Mouse (Mus musculus) CH12.LX (cell line): Measurements from ENCODE around the gene Prrc2a. TPM values are rescaled to one million over a fixed set of nuclear protein-coding genes. Genes with fewer than 3 reads are reported as not detected.
A peak's percentile ranks its signal among the peaks of the same experiment; 100 is the strongest.

Experiments used
- DNase-seq: peaks from one replicate; pipeline ENCODE4 v3.0.0-alpha.2; 2013; ENCODE audit errors: extremely low read depth
- H3K27ac ChIP-seq: 2 replicates; pipeline ENCODE4 v1.5.1; 2012; ENCODE audit warnings: low read depth, mild to moderate bottlenecking, control low read depth, moderate library complexity; ENCODE audit not compliant: insufficient read depth
- H3K27me3 ChIP-seq: replicated peaks from 2 replicates; pipeline ENCODE3; 2012; ENCODE audit warnings: inconsistent platforms
- H3K36me3 ChIP-seq, 2 experiments: replicated peaks in 1 of 2; 2 replicates each; pipeline versions ENCODE3 to v1.6.1; 2012; ENCODE audit warnings: inconsistent platforms in 1 of 2, low read length in 1 of 2, mild to moderate bottlenecking in 1 of 2, mixed read lengths in 1 of 2, moderate library complexity in 1 of 2; ENCODE audit not compliant: control insufficient read depth in 1 of 2, insufficient read depth in 1 of 2
- H3K4me1 ChIP-seq, 2 experiments: 2 replicates each; pipeline ENCODE4 v1.6.1; 2012; ENCODE audit warnings: inconsistent platforms in 1 of 2, moderate library complexity in 1 of 2; ENCODE audit not compliant: insufficient read depth in 2 of 2, control insufficient read depth in 1 of 2
- H3K4me2 ChIP-seq: 2 replicates; pipeline ENCODE4 v1.6.1; 2012; ENCODE audit warnings: low read depth, mild to moderate bottlenecking, control low read depth; ENCODE audit not compliant: poor library complexity, insufficient read depth, severe bottlenecking
- H3K4me3 ChIP-seq, 3 experiments: fragments of 150-350 bp in 1 of 3; sonication (generic) in 1 of 3; replicated peaks in 1 of 3; 2 replicates each; pipeline versions ENCODE3 to v1.5.1; 2011 to 2012; ENCODE audit warnings: low read depth in 2 of 3, low read length in 2 of 3, mild to moderate bottlenecking in 2 of 3, moderate library complexity in 2 of 3, control low read depth in 1 of 3, improper control_type of control experiment in 1 of 3, inconsistent platforms in 1 of 3, mixed read lengths in 1 of 3; ENCODE audit not compliant: poor library complexity in 1 of 3
- H3K79me2 ChIP-seq: replicated peaks from 2 replicates; pipeline ENCODE4 v1.6.1; 2012; ENCODE audit warnings: mild to moderate bottlenecking, moderate library complexity; ENCODE audit not compliant: control insufficient read depth, poor library complexity, insufficient read depth, severe bottlenecking; ENCODE audit errors: extremely low read depth
- H3K9ac ChIP-seq: 2 replicates; pipeline ENCODE4 v1.6.1; 2012; ENCODE audit warnings: low read depth, mild to moderate bottlenecking, control low read depth, moderate library complexity; ENCODE audit not compliant: insufficient read depth
- H3K9me3 ChIP-seq: replicated peaks from 2 replicates; pipeline ENCODE3; 2012; ENCODE audit warnings: low read length, inconsistent platforms, mixed read lengths
- BHLHE40 ChIP-seq: IDR thresholded peaks from 2 replicates; pipeline ENCODE4 v1.6.1; 2011; ENCODE audit warnings: mild to moderate bottlenecking, low read depth, low read length, improper control_type of control experiment
- CHD1 ChIP-seq: IDR thresholded peaks from 2 replicates; pipeline ENCODE4 v1.6.1; 2012; ENCODE audit warnings: low read depth, low read length, improper control_type of control experiment, inconsistent platforms
- E2F4 ChIP-seq: IDR thresholded peaks from 2 replicates; pipeline ENCODE4 v1.6.1; 2011; ENCODE audit warnings: low read depth, low read length, improper control_type of control experiment; ENCODE audit not compliant: insufficient replicate concordance
- ELF1 ChIP-seq: IDR thresholded peaks from 2 replicates; pipeline ENCODE4 v1.6.1; 2014; ENCODE audit warnings: low read depth, mild to moderate bottlenecking, inconsistent platforms, low read length, improper control_type of control experiment
- EP300 ChIP-seq: IDR thresholded peaks from 2 replicates; pipeline ENCODE4 v1.6.1; 2011; ENCODE audit warnings: low read length, improper control_type of control experiment
- ETS1 ChIP-seq: conservative IDR thresholded peaks from 2 replicates; pipeline ENCODE4 v1.6.1; 2012; ENCODE audit warnings: low read depth, mild to moderate bottlenecking, inconsistent platforms, low read length, improper control_type of control experiment, moderate library complexity
- GABPA ChIP-seq: IDR thresholded peaks from 2 replicates; pipeline ENCODE4 v1.6.1; 2012; ENCODE audit warnings: low read depth, low read length, improper control_type of control experiment, inconsistent platforms; ENCODE audit not compliant: insufficient replicate concordance
- HCFC1 ChIP-seq: IDR thresholded peaks from 2 replicates; pipeline ENCODE4 v1.6.1; 2012; ENCODE audit warnings: low read depth, mild to moderate bottlenecking, inconsistent platforms, low read length, improper control_type of control experiment
- IRF4 ChIP-seq: IDR thresholded peaks from 2 replicates; pipeline ENCODE4 v1.6.1; 2014; ENCODE audit warnings: low read depth, mild to moderate bottlenecking, inconsistent platforms, low read length, improper control_type of control experiment
- JUN ChIP-seq: IDR thresholded peaks from 2 replicates; pipeline ENCODE4 v1.6.1; 2011; ENCODE audit warnings: low read depth, mild to moderate bottlenecking, low read length, improper control_type of control experiment, moderate library complexity; ENCODE audit not compliant: insufficient read depth
- KAT2A ChIP-seq: IDR thresholded peaks from 2 replicates; pipeline ENCODE4 v1.6.1; 2012; ENCODE audit warnings: low read length, improper control_type of control experiment, inconsistent platforms; ENCODE audit not compliant: insufficient replicate concordance
- MAFK ChIP-seq: IDR thresholded peaks from 2 replicates; pipeline ENCODE4 v1.6.1; 2011; ENCODE audit warnings: low read length, improper control_type of control experiment; ENCODE audit not compliant: insufficient replicate concordance
- MAX ChIP-seq: IDR thresholded peaks from 2 replicates; pipeline ENCODE4 v1.6.1; 2011; ENCODE audit warnings: low read length, improper control_type of control experiment
- MEF2A ChIP-seq: IDR thresholded peaks from 2 replicates; pipeline ENCODE4 v1.6.1; 2014; ENCODE audit warnings: low read depth, mild to moderate bottlenecking, inconsistent platforms, low read length, improper control_type of control experiment, borderline replicate concordance
- MYC ChIP-seq: IDR thresholded peaks from 2 replicates; pipeline ENCODE4 v1.6.1; 2011; ENCODE audit warnings: low read depth, mild to moderate bottlenecking, improper control_type of control experiment, low read length
- NELFE ChIP-seq: IDR thresholded peaks from 2 replicates; pipeline ENCODE4 v1.6.1; 2011; ENCODE audit warnings: low read depth, low read length, improper control_type of control experiment
- NRF1 ChIP-seq: IDR thresholded peaks from 2 replicates; pipeline ENCODE4 v1.6.1; 2014; ENCODE audit warnings: low read depth, mild to moderate bottlenecking, inconsistent platforms, low read length, improper control_type of control experiment, moderate library complexity
- PAX5 ChIP-seq: IDR thresholded peaks from 2 replicates; pipeline ENCODE4 v1.6.1; 2012; ENCODE audit warnings: low read length, inconsistent platforms, mixed read lengths
- POLR2A ChIP-seq: IDR thresholded peaks from 2 replicates; pipeline ENCODE4 v1.6.1; 2011; ENCODE audit warnings: low read depth, mild to moderate bottlenecking, improper control_type of control experiment, low read length
- POLR2AphosphoS2 ChIP-seq: IDR thresholded peaks from 2 replicates; pipeline ENCODE4 v1.6.1; 2011; ENCODE audit warnings: low read depth, low read length, improper control_type of control experiment
- RCOR1 ChIP-seq: conservative IDR thresholded peaks from 2 replicates; pipeline ENCODE4 v1.6.1; 2012; ENCODE audit warnings: low read depth, mild to moderate bottlenecking, inconsistent platforms, low read length, improper control_type of control experiment
- SMC3 ChIP-seq: IDR thresholded peaks from 2 replicates; pipeline ENCODE4 v1.6.1; 2011; ENCODE audit warnings: low read depth, low read length, improper control_type of control experiment
- TBP ChIP-seq: conservative IDR thresholded peaks from 2 replicates; pipeline ENCODE4 v1.6.1; 2011; ENCODE audit warnings: low read depth, low read length, improper control_type of control experiment
- TCF12 ChIP-seq: IDR thresholded peaks from 2 replicates; pipeline ENCODE4 v1.6.1; 2014; ENCODE audit warnings: low read depth, mild to moderate bottlenecking, inconsistent platforms, low read length, improper control_type of control experiment
- UBTF ChIP-seq: IDR thresholded peaks from 2 replicates; pipeline ENCODE4 v1.6.1; 2012; ENCODE audit warnings: low read depth, mild to moderate bottlenecking, inconsistent platforms, low read length, improper control_type of control experiment, moderate library complexity
- USF1 ChIP-seq: IDR thresholded peaks from 2 replicates; pipeline ENCODE4 v1.6.1; 2014; ENCODE audit warnings: low read depth, mild to moderate bottlenecking, inconsistent platforms, low read length, improper control_type of control experiment
- dilution Hi-C: fragments of 300-500 bp; cut with MboI; formaldehyde crosslinking; loops from 2 replicates; pipeline ENCODE4 v1.14.3; 2020; ENCODE audit warnings: low sequenced_read_pairs; ENCODE audit not compliant: extremely low pct_unique_long_range_greater_than_20kb, extremely low pct_ligation_motif_present
- in situ Hi-C: fragments of 300-500 bp; cut with MboI; formaldehyde crosslinking; loops from 3 replicates; pipeline ENCODE4 v1.14.3; 2019; ENCODE audit warnings: low sequenced_read_pairs, low pct_ligation_motif_present, low pct_unique_long_range_greater_than_20kb, mixed read lengths
- polyA plus RNA-seq: library from polyadenylated mRNA; unstranded; fragments of >175 nt; gene quantifications from 2 replicates; pipeline ENCODE4 v1.2.1, GENCODE M21; 2012; ENCODE audit warnings: low read depth; ENCODE audit not compliant: insufficient read length
- total RNA-seq, 2 experiments: library from RNA; depleted of rRNA; stranded (reverse); fragments of 300-350 nt in 1 of 2; fragments of >200 nt in 1 of 2; gene quantifications; 2 replicates each; pipeline ENCODE4 v1.2.3; 2012 to 2014

Prrc2a gene
- total and polyA plus RNA-seq, 3 experiments, result 31.3 to 313 (median 80.4) TPM

DNA sequence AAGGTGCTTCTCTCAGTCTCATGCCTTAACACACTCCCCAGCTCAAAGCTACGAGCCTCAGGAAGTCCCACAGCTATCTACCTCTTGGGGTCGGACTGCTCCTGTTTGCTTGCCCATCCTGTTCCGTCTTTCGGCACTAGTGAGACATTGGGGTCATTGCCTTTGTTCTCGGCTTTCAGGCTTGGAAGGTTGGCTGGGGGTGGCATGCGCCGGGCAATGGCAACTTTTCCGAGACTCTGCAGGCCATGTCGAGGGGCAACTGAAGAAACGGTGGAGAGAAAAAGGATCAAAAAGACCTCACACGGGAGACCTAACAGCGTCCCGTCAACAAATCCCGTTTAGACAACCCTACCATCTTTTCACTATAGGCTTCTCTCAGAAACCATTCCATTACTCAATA lies 2.6 kb downstream of the Prrc2a start:
- Histone ChIP-seq H3K4me3 (peak overlapping the region in 2 of 3 experiments; percentile 88 to 97), H3K79me2 (peaks cover 68% of the 10 kb centered on the region), H3K27me3 (no peaks in the 10 kb centered on the region), H3K4me1 (peaks cover 6 to 35% of the 10 kb centered on the region in 2 experiments), H3K27ac (no peak overlapping the region), H3K4me2 (peak overlapping the region; percentile 76; the same call in 1 of the 2 replicates)
- in situ Hi-C loops, result no loop called here
- dilution Hi-C loops, result no loop called here
- TF ChIP-seq POLR2AphosphoS2 (no peak), ELF1 (no peak), MAX (no peak), NELFE (no peak), IRF4 (no peak), ETS1 (no peak), MEF2A (no peak), GABPA (no peak), POLR2A (no peak), PAX5 (no peak), CHD1 (no peak), JUN (no peak), MYC (no peak)
- TF ChIP-seq, all 38 proteins: peak for 0
- H3K9ac ChIP-seq, result peak overlapping the region; percentile 95; the same call in 1 of the 2 replicates
- H3K9me3 ChIP-seq, result no peaks in the 10 kb centered on the region
- H3K36me3 ChIP-seq, result peaks cover 49 to 60% of the 10 kb centered on the region in 2 experiments
- DNase-seq, result no peak

DNA sequence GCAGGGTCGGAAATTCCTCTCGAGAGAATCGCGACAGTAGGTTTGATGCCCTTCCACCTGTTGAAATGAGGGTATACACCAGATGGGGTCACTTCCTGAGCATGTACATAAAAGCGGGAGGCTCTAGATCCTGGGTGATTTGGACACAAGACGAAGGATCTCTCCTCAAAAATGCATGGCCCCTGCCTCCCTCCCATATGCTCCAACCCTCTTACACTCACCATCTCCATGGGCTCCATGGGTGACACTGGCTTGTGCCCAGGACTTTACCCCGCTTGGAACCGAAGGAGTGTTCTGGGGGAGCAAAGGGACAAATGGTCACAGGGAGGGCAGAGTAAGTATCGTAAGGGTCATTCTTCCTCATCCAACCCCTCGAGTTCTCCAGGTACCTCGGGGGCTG lies 3.3 kb downstream of the Prrc2a start:
- no peak overlapping the region for H3K9ac ChIP-seq
- H3K27me3 ChIP-seq, result no peaks in the 10 kb centered on the region
- no peaks in the 10 kb centered on the region for H3K9me3 ChIP-seq
- H3K27ac ChIP-seq, result no peak overlapping the region
- in situ Hi-C loops (no loop called here), dilution Hi-C loops (no loop called here)
- H3K79me2 ChIP-seq, result peaks cover 66% of the 10 kb centered on the region
- no peak for DNase-seq
- H3K4me2 ChIP-seq, result no peak overlapping the region
- no peak overlapping the region for H3K4me3 ChIP-seq
- H3K36me3 ChIP-seq, result peaks cover 56 to 66% of the 10 kb centered on the region in 2 experiments
- TF ChIP-seq POLR2AphosphoS2 (no peak), KAT2A (no peak), TBP (no peak), NRF1 (no peak), TCF12 (no peak), HCFC1 (no peak), UBTF (no peak), JUN (no peak), USF1 (no peak), MAX (no peak), RCOR1 (no peak), SMC3 (no peak), BHLHE40 (no peak), MAFK (no peak), E2F4 (no peak), EP300 (no peak)
- TF ChIP-seq, all 38 proteins: peak for 0
- H3K4me1 ChIP-seq, result peaks cover 4 to 33% of the 10 kb centered on the region in 2 experiments
